Mouse (Mus musculus): ENCODE measurements around the gene Tyw1.

GRCm38 (mm10) chr5:130319783-130320182 lies 64.4 kb downstream of the Tyw1 start:
- TF ChIP-seq GATA1 (IDR thresholded peaks at IDR 0.05; ENCODE audit: borderline replicate concordance, low read length) (no peak), FLI1 (IDR thresholded peaks at IDR 0.05; ENCODE audit: low read length) (no peak)
